Mouse (Mus musculus) liver, embryonic 13.5 days (tissue): ENCODE results near the gene Morn4. TPM values are rescaled to one million over a fixed set of nuclear protein-coding genes. Genes with fewer than 3 reads are reported as not detected.
A peak's percentile ranks its signal among the peaks of the same experiment; 100 is the strongest.

Experiments used
- ATAC-seq: fragments of 200-750 bp; cut with Nextera tagmentation; 2 replicates; pipeline ENCODE4 v1.8.0; 2017; ENCODE audit warnings: low read depth, mild to moderate bottlenecking, moderate number of reproducible peaks, moderate library complexity
- DNase-seq: peaks from one replicate; pipeline ENCODE4 v3.0.0; 2022
- H3K27ac ChIP-seq: fragments of 300-500 bp; sonication (generic); 2 replicates; pipeline ENCODE4 v1.5.1; 2015; ENCODE audit warnings: moderate library complexity, mild to moderate bottlenecking, inconsistent platforms
- H3K27me3 ChIP-seq: fragments of 300-500 bp; sonication (generic); 2 replicates; pipeline ENCODE4 v1.6.1; 2015; ENCODE audit warnings: mild to moderate bottlenecking, inconsistent platforms
- H3K36me3 ChIP-seq: fragments of 300-500 bp; sonication (generic); 2 replicates; pipeline ENCODE4 v1.6.1; 2015; ENCODE audit warnings: mild to moderate bottlenecking, inconsistent platforms
- H3K4me1 ChIP-seq: fragments of 300-500 bp; sonication (generic); replicated peaks from 2 replicates; pipeline ENCODE4 v1.6.1; 2015; ENCODE audit warnings: inconsistent platforms
- H3K4me2 ChIP-seq: fragments of 300-500 bp; sonication (generic); 2 replicates; pipeline ENCODE4 v1.6.1; 2015; ENCODE audit warnings: inconsistent platforms, mild to moderate bottlenecking, moderate library complexity
- H3K4me3 ChIP-seq: fragments of 300-500 bp; sonication (generic); replicated peaks from 2 replicates; pipeline ENCODE4 v1.5.1; 2015; ENCODE audit warnings: mild to moderate bottlenecking, inconsistent platforms
- H3K9ac ChIP-seq: fragments of 300-500 bp; sonication (generic); 2 replicates; pipeline ENCODE4 v1.6.1; 2015; ENCODE audit warnings: mild to moderate bottlenecking, inconsistent platforms
- H3K9me3 ChIP-seq: fragments of 300-500 bp; sonication (generic); replicated peaks from 2 replicates; pipeline ENCODE4 v1.6.1; 2016; ENCODE audit warnings: inconsistent platforms
- WGBS: fragments of 180-500 bp; shearing (Covaris S2); methylation state at CpG from one replicate; pipeline ENCODE4 v1.1.7; 2015; ENCODE audit not compliant: insufficient replicate concordance; 5-methylcytosine and 5-hydroxymethylcytosine counted together
- polyA plus RNA-seq: library from polyadenylated mRNA; unstranded; fragments of >200 nt; fragmentation: Nextera tagmentation; extraction: Ambion mirVana; gene quantifications from 2 replicates; pipeline ENCODE4 v1.2.1, GENCODE M21; 2015

The Morn4 gene
- polyA plus RNA-seq, 1 experiment from 2014 or later: 2.8 TPM

GRCm38 (mm10) chr19:42068441-42069240 lies 17.5 kb downstream of the Morn4 start:
- Histone ChIP-seq H3K36me3 (peaks cover 9% of the 10 kb centered on the region), H3K27ac (no peak overlapping the region), H3K9me3 (no peaks in the 10 kb centered on the region), H3K4me1 (peaks cover 14% of the 10 kb centered on the region; the same call in 1 of the 2 replicates), H3K9ac (no peak overlapping the region), H3K4me3 (no peak overlapping the region), H3K4me2 (no peak overlapping the region), H3K27me3 (no peaks in the 10 kb centered on the region)
- DNase-seq (no peak), ATAC-seq (no peak)
- whole genome bisulfite sequencing: 56% methylated on average over 11 of the region's 11 CpGs

- Histone ChIP-seq H3K36me3 (0 out of 2 replicates have a peak, but pooled peaks cover 6% of the 10 kb centered on the region), H3K4me3 (no peak overlapping the region), H3K27me3 (0 out of 2 replicates have a peak, but pooled peaks cover 3% of the 10 kb centered on the region), H3K9ac (no peak overlapping the region), H3K9me3 (no peaks in the 10 kb centered on the region), H3K4me1 (peaks cover 7% of the 10 kb centered on the region; the same call in 1 of the 2 replicates), H3K27ac (peak overlapping the region; percentile 47), H3K4me2 (no peak overlapping the region)
- DNase-seq: no peak
- peak; percentile 60 for ATAC-seq
- 76% methylated on average over 7 of the region's 7 CpGs for WGBS
Observed at GRCm38 (mm10) chr19:42061443-42061842, 24.7 kb downstream of the Morn4 start.

- no peak for ATAC-seq
- 54% methylated on average over 7 of the region's 7 CpGs for WGBS
- Histone ChIP-seq H3K9ac (no peak overlapping the region), H3K4me1 (peaks cover 11% of the 10 kb centered on the region), H3K27me3 (0 out of 2 replicates have a peak, but pooled peaks cover 3% of the 10 kb centered on the region), H3K9me3 (no peaks in the 10 kb centered on the region), H3K4me2 (no peak overlapping the region), H3K4me3 (no peak overlapping the region), H3K27ac (no peak overlapping the region), H3K36me3 (0 out of 2 replicates have a peak, but pooled peaks cover 4% of the 10 kb centered on the region)
- DNase-seq: no peak
Observed at GRCm38 (mm10) chr19:42058426-42058825, 27.7 kb downstream of the Morn4 start.

GRCm38 (mm10) chr19:42056719-42057409 lies 29.3 kb downstream of the Morn4 start:
- DNase-seq (no peak), ATAC-seq (no peak)
- H3K36me3 ChIP-seq: 0 out of 2 replicates have a peak, but pooled peaks cover 4% of the 10 kb centered on the region
- no peak overlapping the region for H3K4me2 ChIP-seq
- 0 out of 2 replicates have a peak, but pooled peaks cover 3% of the 10 kb centered on the region for H3K27me3 ChIP-seq
- H3K4me1 ChIP-seq: peaks cover 11% of the 10 kb centered on the region
- H3K4me3 ChIP-seq: no peak overlapping the region
- H3K9me3 ChIP-seq: no peaks in the 10 kb centered on the region
- H3K9ac ChIP-seq: no peak overlapping the region
- 64% methylated on average over 6 of the region's 6 CpGs for WGBS
- no peak overlapping the region for H3K27ac ChIP-seq

GRCm38 (mm10) chr19:42055881-42056280 lies 30.3 kb downstream of the Morn4 start:
- peaks cover 6% of the 10 kb centered on the region for H3K4me1 ChIP-seq
- no peak overlapping the region for H3K4me3 ChIP-seq
- no peaks in the 10 kb centered on the region for H3K9me3 ChIP-seq
- 74% methylated on average over 2 of the region's 2 CpGs for WGBS
- no peak overlapping the region for H3K9ac ChIP-seq
- H3K27ac ChIP-seq: no peak overlapping the region
- H3K36me3 ChIP-seq: 0 out of 2 replicates have a peak, but pooled peaks cover 4% of the 10 kb centered on the region
- no peak for ATAC-seq
- DNase-seq: no peak
- H3K27me3 ChIP-seq: 0 out of 2 replicates have a peak, but pooled peaks cover 3% of the 10 kb centered on the region
- no peak overlapping the region for H3K4me2 ChIP-seq

- 0 out of 2 replicates have a peak, but pooled peaks cover 3% of the 10 kb centered on the region for H3K27me3 ChIP-seq
- WGBS: 64% methylated on average over 6 of the region's 6 CpGs
Observed at GRCm38 (mm10) chr19:42054255-42054654, 31.9 kb downstream of the Morn4 start.

GRCm38 (mm10) chr19:42051948-42052347 lies 34.2 kb downstream of the Morn4 start, which contains the start of gene 4933411K16Rik:
Gene 4933411K16Rik, plus strand, starts transcription at chr19:42052248.
- H3K9me3 ChIP-seq: no peaks in the 10 kb centered on the region
- no peaks in the 10 kb centered on the region for H3K36me3 ChIP-seq
- no peak for ATAC-seq
- WGBS: 67% methylated on average over 4 of the region's 4 CpGs
- H3K4me3 ChIP-seq: no peak within 1 kb of the TSS
- no peak within 1 kb of the TSS for H3K4me2 ChIP-seq
- DNase-seq: no peak
- no peaks in the 10 kb centered on the region for H3K27me3 ChIP-seq
- H3K27ac ChIP-seq: no peak within 1 kb of the TSS
- H3K9ac ChIP-seq: no peak within 1 kb of the TSS
- H3K4me1 ChIP-seq: peaks cover 7% of the 10 kb centered on the region

More at GRCm38 (mm10) chr19:42054255-42054654, 31.9 kb downstream of the Morn4 start:
- no peak overlapping the region for H3K9ac ChIP-seq
- peaks cover 7% of the 10 kb centered on the region for H3K4me1 ChIP-seq
- H3K36me3 ChIP-seq: no peaks in the 10 kb centered on the region
- no peak overlapping the region for H3K4me2 ChIP-seq
- no peak overlapping the region for H3K27ac ChIP-seq
- H3K9me3 ChIP-seq: no peaks in the 10 kb centered on the region
- no peak for ATAC-seq
- no peak overlapping the region for H3K4me3 ChIP-seq
- DNase-seq: no peak

- H3K9ac ChIP-seq: no peak overlapping the region
- H3K4me1 ChIP-seq: peaks cover 7% of the 10 kb centered on the region
- no peaks in the 10 kb centered on the region for H3K9me3 ChIP-seq
- no peaks in the 10 kb centered on the region for H3K27me3 ChIP-seq
- no peak overlapping the region for H3K4me2 ChIP-seq
- no peak overlapping the region for H3K4me3 ChIP-seq
- ATAC-seq (no peak), DNase-seq (no peak)
- H3K36me3 ChIP-seq: no peaks in the 10 kb centered on the region
- WGBS: 80% methylated on average over 3 of the region's 3 CpGs
- no peak overlapping the region for H3K27ac ChIP-seq
Observed at GRCm38 (mm10) chr19:42051351-42051750, 34.8 kb downstream of the Morn4 start.

- Histone ChIP-seq H3K27ac (no peak overlapping the region), H3K36me3 (no peaks in the 10 kb centered on the region)
- ATAC-seq: no peak
Observed at GRCm38 (mm10) chr19:42050251-42050650, 35.9 kb downstream of the Morn4 start.

GRCm38 (mm10) chr19:42045269-42046102 lies 40.7 kb downstream of the Morn4 start, which contains the start of gene Hoga1:
Gene Hoga1, plus strand, starts transcription at chr19:42045610.
- ATAC-seq (peak; percentile 79), DNase-seq (peak; percentile 56)
- Histone ChIP-seq H3K9ac (peak within 1 kb of the TSS; percentile 33), H3K4me3 (peak within 1 kb of the TSS; percentile 44), H3K9me3 (no peaks in the 10 kb centered on the region), H3K27ac (peak within 1 kb of the TSS; percentile 54), H3K27me3 (0 out of 2 replicates have a peak, but pooled peaks cover 6% of the 10 kb centered on the region), H3K4me1 (peaks cover 10% of the 10 kb centered on the region), H3K36me3 (no peaks in the 10 kb centered on the region), H3K4me2 (peak within 1 kb of the TSS; percentile 58)
- WGBS: 20% methylated on average over 23 of the region's 23 CpGs

More at GRCm38 (mm10) chr19:42050251-42050650, 35.9 kb downstream of the Morn4 start:
- H3K9ac ChIP-seq: no peak overlapping the region
- no peak overlapping the region for H3K4me2 ChIP-seq
- H3K27me3 ChIP-seq: no peaks in the 10 kb centered on the region
- no peak overlapping the region for H3K4me3 ChIP-seq
- DNase-seq: no peak
- peaks cover 14% of the 10 kb centered on the region for H3K4me1 ChIP-seq
- 63% methylated on average over 1 of the region's 1 CpGs for WGBS
- no peaks in the 10 kb centered on the region for H3K9me3 ChIP-seq
